Mouse (Mus musculus): ENCODE results near the gene Kbtbd4. TPM values are rescaled to one million over a fixed set of nuclear protein-coding genes. Genes with fewer than 3 reads are reported as not detected.
"Not testable (repeated sequence)": the region's sequence is repeated elsewhere in the genome, so short reads cannot be mapped to it uniquely, and the experiment has no call there.

The Kbtbd4 gene
- 10 to 100 TPM; 34.0 to 44.0 TPM for total RNA-seq (2021)

- peak; percentile 86 to 87 for DNase-seq
These were observed at the start of gene Kbtbd4, which contains the start of gene Ndufs3 for GRCm38 (mm10) chr2:90904076-90904855. Gene Kbtbd4 (plus strand): TSS chr2:90904740. Gene Ndufs3 (minus strand): TSS chr2:90904827.

GRCm38 (mm10) chr2:90861486-90861885 lies 43.1 kb upstream of the Kbtbd4 start:
- no peak for DNase-seq

GRCm38 (mm10) chr2:90864184-90864583 lies 40.4 kb upstream of the Kbtbd4 start:
- no peak for DNase-seq

GRCm38 (mm10) chr2:90866524-90866923 lies 38.0 kb upstream of the Kbtbd4 start:
- DNase-seq: peak; percentile 80 to 84

GRCm38 (mm10) chr2:90870136-90870601 lies 34.4 kb upstream of the Kbtbd4 start:
- no peak for DNase-seq

GRCm38 (mm10) chr2:90871180-90871961 lies 33.2 kb upstream of the Kbtbd4 start:
- no peak for DNase-seq

GRCm38 (mm10) chr2:90874025-90874424 lies 30.5 kb upstream of the Kbtbd4 start:
- no peak for DNase-seq

- DNase-seq: no peak
These were observed 29.3 kb upstream of the Kbtbd4 start for GRCm38 (mm10) chr2:90875239-90875638.

GRCm38 (mm10) chr2:90877584-90878259 lies 26.8 kb upstream of the Kbtbd4 start:
- DNase-seq: no peak

- DNase-seq: no peak
These were observed 25.1 kb upstream of the Kbtbd4 start for GRCm38 (mm10) chr2:90879419-90879818.

- DNase-seq: no peak
These were observed 24.3 kb upstream of the Kbtbd4 start for GRCm38 (mm10) chr2:90880144-90880785.

- DNase-seq: no peak
These were observed 22.7 kb upstream of the Kbtbd4 start for GRCm38 (mm10) chr2:90881824-90882223.

GRCm38 (mm10) chr2:90885218-90886041 lies 19.1 kb upstream of the Kbtbd4 start, which contains the start of gene C1qtnf4:
Gene C1qtnf4 (plus strand): TSS chr2:90885860.
- DNase-seq: peak; percentile 53 to 56

- no peak for DNase-seq
These were observed 18.1 kb upstream of the Kbtbd4 start for GRCm38 (mm10) chr2:90886436-90886835.

GRCm38 (mm10) chr2:90887627-90888026 lies 16.9 kb upstream of the Kbtbd4 start:
- no peak for DNase-seq

- peak in 1 of 2 experiments; percentile 29 for DNase-seq
These were observed 14.7 kb upstream of the Kbtbd4 start for GRCm38 (mm10) chr2:90889550-90890548.

- DNase-seq: no peak
These were observed 10.8 kb upstream of the Kbtbd4 start for GRCm38 (mm10) chr2:90893673-90894298.

GRCm38 (mm10) chr2:90894299-90894677 lies 10.3 kb upstream of the Kbtbd4 start:
- not testable (repeated sequence) for DNase-seq

- no peak for DNase-seq
These were observed 1.1 kb upstream of the Kbtbd4 start for GRCm38 (mm10) chr2:90903398-90903797.

GRCm38 (mm10) chr2:90904856-90905224 lies 300 bp downstream of the Kbtbd4 start:
- DNase-seq: no peak
